Mouse (Mus musculus) thymus, adult 2 months (tissue): ENCODE results near the gene Megf9.

Experiments used
- CTCF ChIP-seq: fragments of 200-500 bp; IDR thresholded peaks from 2 replicates; pipeline ENCODE4 v1.5.1; 2012; ENCODE audit warnings: mild to moderate bottlenecking, control low read depth, low read length, moderate library complexity, borderline replicate concordance; ENCODE audit not compliant: control insufficient read depth, poor library complexity, insufficient read depth; ENCODE audit errors: extremely low read depth
- POLR2A ChIP-seq: fragments of 200-500 bp; IDR thresholded peaks from 2 replicates; pipeline ENCODE4 v1.6.1; 2012; ENCODE audit warnings: mild to moderate bottlenecking, low read length, control low read depth, moderate library complexity; ENCODE audit not compliant: control insufficient read depth, poor library complexity, insufficient read depth; ENCODE audit errors: extremely low read depth

DNA sequence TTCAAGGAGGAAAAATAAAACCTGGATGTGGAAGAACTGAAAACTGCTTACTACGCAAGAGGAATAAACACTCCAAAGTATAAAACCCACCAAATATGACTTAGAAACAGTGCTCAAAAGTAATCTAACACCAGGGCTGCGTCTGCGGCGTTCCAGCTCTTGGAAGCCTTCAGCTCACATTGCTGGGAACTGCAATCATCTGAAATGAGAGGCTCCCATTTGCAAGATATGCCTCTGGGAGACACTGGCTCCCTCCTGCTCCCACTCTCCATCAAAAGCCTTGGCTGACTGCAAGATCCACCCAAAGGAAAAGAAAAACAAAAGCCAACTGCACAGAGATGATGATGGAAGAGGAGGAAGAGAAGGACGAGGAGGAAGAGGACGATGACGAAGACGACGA lies 143.7 kb downstream of the Megf9 start:
- TF ChIP-seq CTCF: no peak
- TF ChIP-seq POLR2A: no peak
